Mouse (Mus musculus) Muller cell, postnatal 12 days (primary cell): ENCODE data around the gene Pdk4.
A peak's percentile ranks its signal among the peaks of the same experiment; 100 is the strongest.

Experiments
- DNase-seq: peaks from one replicate; pipeline ENCODE4 v3.0.0-alpha.2; 2015; ENCODE audit errors: inconsistent ontology term

Pdk4 gene

GRCm38 (mm10) chr6:5495961-5496853 is at the start of gene Pdk4:
Gene Pdk4, minus strand, starts transcription at chr6:5496309.
- peak; percentile 90 for DNase-seq

DNA sequence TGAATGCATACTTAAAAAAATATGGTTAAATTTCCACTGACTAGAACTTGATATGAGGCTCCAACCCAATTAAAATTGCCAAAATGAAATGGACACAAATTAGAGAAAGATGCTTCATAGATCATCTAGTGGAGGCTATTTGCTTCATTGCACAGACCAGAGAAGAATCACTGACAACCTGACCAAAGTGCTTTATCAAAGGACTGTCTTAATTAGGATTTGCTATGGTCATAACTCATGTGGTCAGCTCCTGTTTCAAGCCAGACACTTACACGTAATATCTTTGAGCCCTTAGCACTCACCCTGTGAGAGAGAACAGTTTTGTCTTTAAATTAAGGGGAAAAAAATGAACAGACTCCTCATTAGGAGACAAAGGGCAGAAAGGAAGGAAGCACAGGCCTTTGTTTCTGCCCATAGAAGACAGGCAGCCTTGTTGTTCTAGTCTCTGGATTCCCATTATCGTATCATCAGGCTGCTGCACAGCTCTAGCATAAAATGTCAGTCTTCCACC is 41.8 kb upstream of the Pdk4 start:
- peak; percentile 20 for DNase-seq

- DNase-seq, result no peak
These were observed 39.6 kb upstream of the Pdk4 start for GRCm38 (mm10) chr6:5535754-5536153.

GRCm38 (mm10) chr6:5517091-5517490 is 21.0 kb upstream of the Pdk4 start:
- DNase-seq, result no peak

- peak; percentile 6 for DNase-seq
These were observed 13.6 kb upstream of the Pdk4 start for GRCm38 (mm10) chr6:5509757-5510156.

- DNase-seq, result no peak
These were observed 13.2 kb upstream of the Pdk4 start for GRCm38 (mm10) chr6:5509303-5509702.

DNA sequence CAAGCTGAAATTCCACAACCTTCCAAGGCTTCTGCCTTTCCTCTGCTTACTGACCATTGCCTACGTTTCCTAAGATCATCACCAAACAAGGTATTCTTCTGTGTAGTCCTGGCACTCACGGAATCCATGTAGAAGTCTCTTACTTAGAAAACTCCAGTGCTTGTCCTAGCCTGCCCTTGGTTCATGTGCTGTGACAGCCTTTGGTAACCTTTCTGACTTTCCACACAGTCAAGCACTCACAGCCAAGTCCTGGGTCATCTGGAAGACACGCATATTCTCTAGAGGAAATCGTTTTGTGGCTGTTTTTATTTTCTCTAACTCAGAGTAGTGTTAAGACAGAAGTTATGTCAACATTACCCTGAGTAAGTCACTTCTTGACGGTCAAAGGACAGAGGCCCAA is 11.7 kb upstream of the Pdk4 start:
- DNase-seq, result no peak

- DNase-seq, result no peak
These were observed 10.2 kb upstream of the Pdk4 start for GRCm38 (mm10) chr6:5506271-5506670.

DNA sequence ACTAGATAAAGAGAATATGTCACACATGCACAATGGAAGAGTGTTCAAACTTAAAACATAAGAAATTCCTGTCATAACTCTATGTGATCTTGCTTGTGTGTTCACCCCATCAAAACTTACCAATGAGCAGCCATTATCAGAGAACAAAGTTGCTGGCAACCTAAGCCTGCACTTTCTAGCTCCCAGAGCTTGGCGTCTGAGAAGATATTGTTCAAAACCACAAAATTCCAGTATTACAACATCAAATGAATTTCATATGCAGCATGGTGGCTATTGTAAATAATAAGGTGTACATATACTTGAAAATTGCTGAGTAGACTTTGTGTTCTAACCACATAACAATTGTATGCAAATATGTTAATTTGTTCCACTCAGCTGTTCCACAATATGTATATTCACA is 6.7 kb upstream of the Pdk4 start:
- DNase-seq, result no peak

- no peak for DNase-seq
These were observed 5.4 kb upstream of the Pdk4 start for GRCm38 (mm10) chr6:5501551-5501950.

DNA sequence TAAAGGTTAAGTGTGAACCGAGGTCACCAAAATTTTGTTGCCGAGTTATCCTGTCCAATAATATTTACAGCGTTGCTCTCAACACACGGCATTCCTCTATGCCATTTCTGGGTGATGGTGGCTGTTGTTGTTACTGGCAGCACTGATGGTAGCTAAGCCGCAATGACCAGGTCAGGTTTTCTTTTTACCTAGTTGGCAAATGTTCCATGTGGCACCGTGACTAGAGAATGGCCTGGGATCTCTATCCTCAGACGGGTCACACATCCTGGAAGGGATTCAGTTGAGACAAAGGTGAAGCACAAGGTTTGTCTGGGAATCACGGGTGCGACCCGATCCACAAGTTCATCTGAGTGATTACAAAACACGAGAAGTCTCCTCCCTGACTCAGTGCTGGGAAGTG is 2.6 kb upstream of the Pdk4 start:
- DNase-seq, result no peak

- no peak for DNase-seq
These were observed 736 bp upstream of the Pdk4 start for GRCm38 (mm10) chr6:5496854-5497235.

GRCm38 (mm10) chr6:5485028-5485427 is 11.1 kb downstream of the Pdk4 start:
- no peak for DNase-seq

DNA sequence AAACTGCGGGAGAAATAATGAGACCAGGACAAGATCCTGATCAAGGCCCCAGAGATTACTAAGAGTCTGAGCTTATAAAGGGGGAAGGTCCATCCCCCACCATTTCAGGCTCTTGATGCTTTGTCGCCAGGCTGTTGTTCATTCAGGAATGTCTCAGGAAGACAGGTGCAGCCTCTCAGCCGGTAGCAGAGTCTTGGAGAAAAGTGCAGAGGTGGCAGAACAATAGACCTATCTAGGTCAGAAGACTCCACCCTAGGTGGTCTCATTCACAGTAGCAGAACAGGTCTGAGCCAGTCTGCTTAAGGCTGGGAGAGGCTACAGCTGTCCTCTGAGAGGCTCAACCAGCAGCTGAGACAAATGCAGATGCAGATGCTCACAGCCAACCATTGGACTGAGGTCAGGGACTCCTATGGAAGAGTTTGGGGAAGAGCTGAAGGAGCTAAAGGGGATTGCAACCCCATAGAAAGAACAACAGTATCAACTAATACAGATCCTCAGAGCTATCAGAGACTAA is 13.8 kb downstream of the Pdk4 start:
- DNase-seq, result no peak

DNA sequence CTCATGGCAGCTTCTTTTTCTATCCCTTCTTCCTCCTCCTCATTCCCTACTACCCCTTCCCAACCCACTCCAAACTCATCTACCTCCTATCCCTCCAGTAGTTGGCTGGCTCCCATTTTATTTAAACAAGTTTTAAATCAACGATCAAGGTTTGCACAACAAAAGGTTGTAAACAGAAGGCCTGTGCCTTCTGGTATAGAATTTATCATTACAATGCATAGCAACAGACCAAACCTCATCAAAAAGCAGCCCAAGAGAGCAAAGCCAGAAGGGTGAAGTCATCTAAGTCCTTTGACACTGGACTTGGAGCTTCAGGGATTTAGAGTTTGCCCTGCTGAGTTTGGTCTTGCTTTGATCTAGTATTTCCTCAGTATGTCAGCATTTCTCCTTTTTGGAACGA is 15.0 kb downstream of the Pdk4 start:
- no peak for DNase-seq

GRCm38 (mm10) chr6:5474021-5474420 is 22.1 kb downstream of the Pdk4 start:
- no peak for DNase-seq

GRCm38 (mm10) chr6:5472692-5473091 is 23.4 kb downstream of the Pdk4 start:
- no peak for DNase-seq

- DNase-seq, result no peak
These were observed 25.4 kb downstream of the Pdk4 start for GRCm38 (mm10) chr6:5470480-5471318.

- DNase-seq, result peak; percentile 21
These were observed 40.3 kb downstream of the Pdk4 start for GRCm38 (mm10) chr6:5455836-5456235.

GRCm38 (mm10) chr6:5449878-5450277 is 46.2 kb downstream of the Pdk4 start:
- no peak for DNase-seq

GRCm38 (mm10) chr6:5448396-5448795 is 47.7 kb downstream of the Pdk4 start:
- DNase-seq, result no peak

DNA sequence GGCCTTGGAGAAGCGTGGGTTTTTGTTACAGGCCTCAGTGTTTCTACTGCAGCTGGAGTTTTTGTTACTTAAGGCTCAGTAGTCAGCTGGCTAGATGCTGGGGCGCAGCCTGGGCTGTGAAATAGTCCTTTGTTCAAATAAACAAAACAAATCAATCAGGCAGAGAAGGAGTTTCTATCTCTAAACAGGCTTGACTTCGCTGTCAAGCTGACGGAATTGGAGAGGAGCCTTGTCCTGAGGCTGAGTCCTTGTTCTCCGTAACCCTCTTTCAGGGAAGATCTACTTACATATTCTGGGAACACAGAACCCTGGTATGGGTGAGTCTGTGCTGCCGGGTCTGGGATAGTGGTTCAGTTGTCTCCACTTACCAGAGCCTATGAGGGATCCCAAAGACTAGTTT is 48.6 kb downstream of the Pdk4 start:
- DNase-seq, result peak; percentile 30
